Mouse (Mus musculus): ENCODE results near the gene Klhdc7b.

GRCm38 (mm10) chr15:89421938-89422337, 37.2 kb downstream of the Klhdc7b start:
- TF ChIP-seq JUN (IDR thresholded peaks at IDR 0.05; ENCODE audit: insufficient read depth, low read depth, low read length): no peak
- TF ChIP-seq POLR2A (IDR thresholded peaks at IDR 0.05; ENCODE audit: low read depth, low read length): no peak
- no peak for TF ChIP-seq ETS1 (conservative IDR thresholded peaks at IDR 0.05; ENCODE audit: low read depth, low read length)
- no peak for TF ChIP-seq USF1 (IDR thresholded peaks at IDR 0.05; ENCODE audit: low read depth, low read length)
- no peak for TF ChIP-seq MAX (IDR thresholded peaks at IDR 0.05; ENCODE audit: low read length)
- no peak for TF ChIP-seq CTCF (conservative IDR thresholded peaks at IDR 0.05 in 1 of 2, IDR thresholded peaks at IDR 0.05 in 1 of 2; ENCODE audit: low read depth in 2 of 2, low read length in 2 of 2)
- TF ChIP-seq CHD1 (IDR thresholded peaks at IDR 0.05; ENCODE audit: low read depth, low read length): no peak
- no peak for TF ChIP-seq EP300 (IDR thresholded peaks at IDR 0.05; ENCODE audit: low read length)
- TF ChIP-seq ZNF384 (IDR thresholded peaks at IDR 0.05; ENCODE audit: low read depth, low read length): no peak
- TF ChIP-seq SMC3 (IDR thresholded peaks at IDR 0.05; ENCODE audit: low read depth, low read length): no peak
- TF ChIP-seq NELFE (IDR thresholded peaks at IDR 0.05; ENCODE audit: low read depth, low read length): no peak
- no peak for TF ChIP-seq ZKSCAN1 (IDR thresholded peaks at IDR 0.05; ENCODE audit: borderline replicate concordance, low read depth, low read length)
- TF ChIP-seq E2F4 (IDR thresholded peaks at IDR 0.05; ENCODE audit: insufficient replicate concordance, low read depth, low read length): no peak
